Mouse (Mus musculus): ENCODE results near the gene Hivep1.

GRCm38 (mm10) chr13:42054138-42054537 lies 2.3 kb downstream of the Hivep1 start:
- TF ChIP-seq HCFC1 (IDR thresholded peaks at IDR 0.05; ENCODE audit: borderline replicate concordance, insufficient read depth, low read length) (no peak), CHD2 (IDR thresholded peaks at IDR 0.05; ENCODE audit: low read depth, low read length) (no peak), ZC3H11A (IDR thresholded peaks at IDR 0.05; ENCODE audit: borderline replicate concordance, low read depth, low read length) (no peak)

Data from ES-E14 (cell line).